Comparison of ENCODE assay signal across 25 mouse cellular contexts in genomic region chr19:7388488-7388887, GRCm38 (mm10).
"Had no signal": no experiment of that assay in that cellular context is flagged by ENCODE, and none has a peak within 500 bp of the region (broad histone marks: within the 10 kb centered on the region; RNA-seq: fewer than 3 reads in every experiment).

No protein-coding gene starts in this region.

- H3K4me3 ChIP-seq: heart, adult 2 months; heart, embryonic 10.5 days; heart, embryonic 12.5 days; hindbrain, embryonic 10.5 days; hindbrain, embryonic 12.5 days; intestine, embryonic 15.5 days; layer of hippocampus, adult 2 months; limb, embryonic 13.5 days; limb, embryonic 15.5 days; liver, embryonic 12.5 days had no signal

- H3K36me3 ChIP-seq: hindbrain, embryonic 12.5 days; intestine, embryonic 15.5 days; limb, embryonic 15.5 days; liver, embryonic 12.5 days had no signal

- H3K9ac ChIP-seq: heart, embryonic 12.5 days; hindbrain, embryonic 12.5 days; hindbrain, embryonic 14.5 days; intestine, embryonic 15.5 days; limb, embryonic 13.5 days; limb, embryonic 15.5 days; liver, embryonic 12.5 days; liver, embryonic 14.5 days had no signal

- H3K27ac ChIP-seq: heart, adult 2 months; heart, embryonic 10.5 days; hindbrain, embryonic 10.5 days; hindbrain, embryonic 12.5 days; hindbrain, embryonic 14.5 days; intestine, embryonic 15.5 days; layer of hippocampus, adult 2 months; limb, embryonic 13.5 days; limb, embryonic 15.5 days; liver, embryonic 12.5 days; liver, embryonic 14.5 days had no signal

- H3K9me3 ChIP-seq: intestine, embryonic 15.5 days; limb, embryonic 15.5 days; liver, embryonic 12.5 days had no signal

- H3K27me3 ChIP-seq: heart, embryonic 12.5 days; hindbrain, embryonic 12.5 days; intestine, embryonic 15.5 days; limb, embryonic 13.5 days; limb, embryonic 15.5 days; liver, embryonic 12.5 days had no signal

- DNase-seq: gastrocnemius, postnatal 14 days; gastrocnemius, postnatal 36 days; heart, adult 11 months; heart, adult 2 months; heart, postnatal 10 days; heart, postnatal 4 days; kidney, adult 18-20 months; kidney, adult 8-10 months; kidney, postnatal 10 days; kidney, postnatal 25 days; kidney, postnatal 4 days; layer of hippocampus, adult 9-11 months; layer of hippocampus, postnatal 36 days; left cerebral cortex, postnatal 4 days had no signal
